Mouse (Mus musculus) heart, postnatal 0 days (tissue): Measurements from ENCODE around the gene Olfr1359.
"Not testable (repeated sequence)": the region's sequence is repeated elsewhere in the genome, so short reads cannot be mapped to it uniquely, and the experiment has no call there.

Experiments
- CTCF ChIP-seq: IDR thresholded peaks from 2 replicates; pipeline ENCODE4 v1.5.1; 2016; ENCODE audit warnings: antibody characterized with exemption, control low read depth, low read depth
- EP300 ChIP-seq: IDR thresholded peaks from 2 replicates; pipeline ENCODE4 v1.6.1; 2016; ENCODE audit warnings: antibody characterized with exemption, low read depth

DNA sequence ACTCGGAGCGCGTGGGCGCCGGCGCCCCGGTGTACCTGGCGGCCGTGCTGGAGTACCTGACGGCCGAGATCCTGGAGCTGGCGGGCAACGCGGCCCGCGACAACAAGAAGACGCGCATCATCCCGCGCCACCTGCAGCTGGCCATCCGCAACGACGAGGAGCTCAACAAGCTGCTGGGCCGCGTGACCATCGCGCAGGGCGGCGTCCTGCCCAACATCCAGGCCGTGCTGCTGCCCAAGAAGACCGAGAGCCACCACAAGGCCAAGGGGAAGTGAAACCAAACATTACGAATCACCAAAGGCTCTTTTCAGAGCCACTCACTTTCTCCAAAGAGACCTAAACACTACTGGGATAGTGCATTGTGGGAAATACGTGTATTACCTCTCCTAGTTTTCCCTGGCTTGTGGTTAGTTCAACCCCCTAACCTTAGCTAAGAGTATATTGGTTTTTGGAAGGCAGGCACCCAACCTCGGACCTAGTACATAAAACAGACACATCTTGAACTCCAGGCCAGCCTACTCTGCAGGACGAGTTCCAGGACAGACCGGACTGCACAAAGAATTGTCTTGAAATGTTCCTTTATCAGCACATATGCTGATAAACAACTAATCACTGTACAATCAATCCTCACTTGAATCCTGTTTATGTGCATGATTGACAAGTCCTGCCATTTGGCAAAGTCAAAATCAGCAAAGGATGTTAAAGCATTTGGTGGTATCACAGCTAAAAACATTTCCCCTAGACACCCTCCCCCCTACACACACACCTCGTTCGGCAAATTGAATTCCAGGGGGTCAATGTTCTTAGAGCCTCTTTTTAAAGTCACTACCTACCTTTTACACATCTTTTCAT is 18.9 kb downstream of the Olfr1359 start:
- not testable (repeated sequence) for TF ChIP-seq CTCF, EP300
